Mouse (Mus musculus): Measurements from ENCODE around the gene Hmcn2.

Hmcn2 gene

DNA sequence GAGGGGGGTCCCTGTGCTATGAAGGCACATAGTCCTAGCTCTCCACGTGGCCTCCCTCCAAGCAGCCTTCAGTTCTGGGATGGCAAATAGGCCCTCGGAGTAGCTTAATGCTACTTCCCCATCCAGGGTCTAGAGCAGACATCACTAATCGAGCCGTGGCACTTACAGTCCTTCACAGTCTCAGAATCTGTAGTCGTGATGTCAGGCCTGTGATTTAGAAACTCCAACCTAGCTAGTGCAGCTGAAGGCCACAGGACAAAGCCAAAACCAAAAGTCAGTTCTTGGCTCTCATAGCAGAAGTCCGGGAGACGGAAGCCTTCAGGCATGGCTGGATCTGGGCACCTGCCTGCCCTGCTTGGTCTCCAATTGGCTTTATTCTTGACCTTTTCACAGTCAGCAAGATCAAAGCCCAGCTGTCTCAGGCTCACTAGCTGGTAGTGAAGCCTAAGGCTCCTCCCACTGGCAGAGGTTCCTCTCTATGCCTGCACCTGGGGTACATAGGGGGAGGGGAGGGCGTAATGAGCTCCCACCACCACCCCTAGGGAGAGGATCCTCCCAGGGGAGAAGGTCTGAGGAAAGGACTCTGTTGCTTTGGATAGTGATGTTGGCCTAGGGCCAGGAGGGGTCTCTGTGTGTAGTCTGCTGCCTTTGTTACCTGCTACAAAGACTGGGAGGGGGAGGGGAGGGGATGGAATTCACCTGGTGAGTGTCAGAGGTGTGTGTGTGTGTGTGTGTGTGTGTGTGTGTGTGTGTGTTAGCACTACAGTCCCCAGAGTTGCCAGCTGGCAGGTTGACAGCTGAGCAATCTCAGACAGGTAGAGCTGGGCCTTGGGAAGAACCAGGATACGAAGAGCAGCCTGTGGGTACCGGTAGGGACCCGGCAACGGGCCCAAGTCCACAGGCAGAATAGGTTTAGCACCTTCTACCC is 163.3 kb downstream of the Hmcn2 start:
- no peak for DNase-seq (ENCODE audit: low read depth, low spot score)

DNA sequence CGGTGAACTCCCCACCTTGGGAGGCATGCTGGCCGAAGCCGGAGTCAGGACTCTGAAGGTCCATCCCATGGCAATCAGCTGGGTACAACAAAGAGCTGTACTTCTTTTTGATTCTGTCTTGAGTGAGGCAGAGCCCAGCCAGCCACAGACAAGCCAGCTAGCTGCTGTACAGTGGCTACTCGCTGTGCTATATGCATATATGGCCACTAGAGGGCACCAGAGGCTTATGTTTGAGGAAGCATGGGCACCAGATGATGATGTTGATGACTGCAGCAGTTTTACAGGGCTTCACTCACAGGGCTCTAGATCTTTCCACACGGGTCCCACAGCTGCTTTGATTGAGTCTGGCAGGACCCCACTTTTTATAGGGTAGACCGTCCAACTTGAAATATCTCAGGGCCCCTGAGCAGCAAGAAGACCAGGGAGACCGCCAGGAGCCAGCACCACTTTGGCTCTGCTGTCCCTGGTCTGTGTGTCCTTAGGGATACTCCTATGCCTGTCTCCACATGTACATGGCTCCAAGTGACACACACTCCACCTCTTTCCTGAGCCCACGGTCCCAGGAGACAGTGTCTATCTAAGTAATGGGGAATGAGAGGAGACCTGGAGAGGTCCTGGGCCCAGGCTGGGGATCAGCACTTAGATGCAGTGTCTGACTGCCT is 168.8 kb downstream of the Hmcn2 start:
- DNase-seq (ENCODE audit: low read depth, low spot score) = peak; percentile 49

DNA sequence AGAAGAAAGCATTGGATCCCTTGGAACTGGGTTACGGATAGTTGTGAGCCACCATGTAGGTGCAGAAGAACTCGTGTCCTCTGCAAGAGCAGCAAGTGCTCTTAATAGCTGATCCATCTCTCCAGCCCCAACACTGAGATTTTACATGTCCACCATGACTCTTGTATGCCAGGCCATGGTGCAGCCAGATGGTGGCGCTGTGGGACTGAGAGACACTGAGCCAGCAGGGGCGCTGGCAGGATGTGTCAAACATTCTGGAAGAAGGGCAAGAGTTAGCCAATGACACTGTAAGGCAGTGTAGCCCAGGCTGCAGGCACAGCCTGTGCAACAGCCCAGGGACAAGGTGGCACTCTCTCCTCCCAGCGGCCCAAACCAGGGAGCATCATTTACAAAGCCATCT is 170.0 kb downstream of the Hmcn2 start:
- DNase-seq (ENCODE audit: low read depth, low spot score) = no peak

DNA sequence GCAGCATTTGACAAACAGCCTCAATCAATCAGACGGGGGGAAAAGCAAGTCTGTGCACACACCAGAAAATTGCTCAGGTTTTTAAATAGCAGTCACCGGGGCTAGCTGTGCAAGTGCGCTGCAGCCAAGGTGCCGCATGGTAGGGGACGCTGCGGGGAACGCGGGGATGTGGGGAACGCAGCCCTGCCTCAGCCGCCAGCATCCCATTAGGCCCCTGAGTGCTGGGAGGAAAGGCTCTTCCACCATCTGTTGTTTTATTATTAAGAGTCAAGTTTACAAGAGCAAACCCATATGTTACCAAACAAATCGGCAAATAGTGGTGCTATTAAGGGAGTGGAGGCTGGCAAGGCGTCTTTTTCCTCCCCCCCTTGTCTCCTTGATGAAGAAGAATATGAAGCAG is 175.0 kb downstream of the Hmcn2 start:
- DNase-seq (ENCODE audit: low read depth, low spot score) = no peak

DNA sequence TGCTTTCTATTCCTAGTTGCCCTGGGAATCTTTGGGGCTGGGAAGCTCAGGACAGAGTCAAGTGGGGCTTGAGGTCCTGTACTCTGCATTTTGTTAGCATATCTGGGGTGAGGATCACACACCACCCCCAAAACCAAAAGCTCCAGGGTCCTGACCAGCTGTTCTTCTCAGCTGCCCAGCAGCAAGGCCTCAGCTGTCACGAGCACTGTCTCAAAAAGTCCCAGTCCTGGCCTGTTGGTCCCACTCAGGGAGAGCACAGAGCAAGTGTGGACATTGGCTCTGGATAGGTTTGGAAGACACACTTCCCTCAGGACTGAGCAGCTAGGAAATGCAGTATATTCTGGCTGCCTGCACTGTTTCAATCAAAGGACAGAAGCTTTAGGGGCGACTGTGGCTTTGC is 176.3 kb downstream of the Hmcn2 start:
- no peak for DNase-seq (ENCODE audit: low read depth, low spot score)

DNA sequence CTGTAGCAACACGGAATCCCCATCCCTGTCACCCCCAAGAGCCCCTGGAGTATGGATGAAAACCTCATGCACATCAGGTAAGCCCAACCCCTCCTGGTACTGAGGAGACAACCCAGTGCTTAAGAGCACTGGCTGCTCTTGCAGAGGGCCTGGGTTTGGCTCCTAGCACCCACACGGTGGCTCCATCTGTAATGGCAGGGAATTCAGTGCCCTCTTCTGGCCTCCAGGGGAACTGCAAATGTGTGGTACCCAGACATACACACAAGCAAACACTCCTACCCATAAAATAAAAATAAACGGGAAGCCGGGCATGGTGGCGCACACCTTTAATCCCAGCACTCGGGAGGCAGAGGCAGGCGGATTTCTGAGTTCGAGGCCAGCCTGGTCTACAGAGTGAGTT is 178.1 kb downstream of the Hmcn2 start:
- DNase-seq (ENCODE audit: low read depth, low spot score) = no peak

DNA sequence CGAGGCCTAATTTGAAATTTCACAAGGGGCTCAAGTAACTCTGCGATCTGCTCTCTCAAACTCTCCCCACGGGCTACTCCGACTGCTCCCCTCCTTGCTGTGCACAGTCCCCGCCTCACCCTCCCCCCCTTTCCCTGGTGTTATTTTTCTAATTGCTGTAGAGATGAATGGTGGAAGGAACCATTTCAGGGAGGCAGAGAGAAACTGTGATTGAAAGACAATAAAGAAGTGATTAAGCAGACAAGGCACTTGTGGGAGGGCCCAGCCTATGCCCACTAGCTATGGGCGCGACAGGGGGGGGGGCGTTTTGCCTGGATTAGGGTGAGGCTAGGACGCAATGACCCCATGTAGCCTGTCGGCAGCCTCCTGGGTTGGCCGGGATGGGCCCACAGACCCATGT is 179.0 kb downstream of the Hmcn2 start:
- no peak for DNase-seq (ENCODE audit: low read depth, low spot score)

DNA sequence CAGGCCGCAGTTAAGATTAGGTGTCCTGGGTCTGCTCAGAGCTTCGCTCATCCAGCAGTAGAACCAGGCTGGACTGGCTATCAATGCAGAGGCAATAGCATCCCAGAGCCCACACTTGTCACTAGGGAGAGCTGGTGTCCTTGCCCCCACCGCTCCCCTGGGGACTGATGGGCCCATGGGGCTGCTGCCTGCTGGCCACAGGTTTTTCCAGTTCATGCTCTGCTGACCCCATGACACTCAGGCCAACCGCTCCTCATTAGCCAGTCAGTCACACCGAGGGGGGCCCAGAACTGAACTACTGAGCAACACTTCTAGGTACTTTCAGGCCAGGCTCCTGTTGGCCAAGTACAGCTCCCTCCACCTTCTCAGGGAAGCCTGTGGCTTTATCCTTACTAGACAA is 180.1 kb downstream of the Hmcn2 start:
- no peak for DNase-seq (ENCODE audit: low read depth, low spot score)

DNA sequence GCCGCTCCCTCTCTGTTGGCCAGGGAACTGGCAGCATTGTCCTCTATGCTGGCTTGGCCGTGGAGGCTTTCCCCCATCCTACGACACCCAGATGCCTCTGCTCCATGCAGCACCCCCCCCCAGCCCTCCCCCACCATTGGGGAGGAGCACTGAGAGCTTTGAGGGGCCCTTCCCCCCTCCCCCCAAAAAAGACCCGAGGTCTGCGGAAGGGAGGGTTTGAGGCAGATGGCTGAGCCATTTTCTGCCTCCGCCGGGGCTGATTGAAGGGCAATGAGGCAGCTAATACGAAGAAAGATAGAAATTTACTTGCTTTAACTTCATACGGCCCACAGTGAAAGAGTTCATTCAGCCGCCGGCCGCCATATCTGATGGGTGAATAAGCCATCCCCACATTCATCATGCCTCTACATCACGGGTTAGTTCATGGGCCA is 180.8 kb downstream of the Hmcn2 start:
- DNase-seq (ENCODE audit: low read depth, low spot score) = no peak

DNA sequence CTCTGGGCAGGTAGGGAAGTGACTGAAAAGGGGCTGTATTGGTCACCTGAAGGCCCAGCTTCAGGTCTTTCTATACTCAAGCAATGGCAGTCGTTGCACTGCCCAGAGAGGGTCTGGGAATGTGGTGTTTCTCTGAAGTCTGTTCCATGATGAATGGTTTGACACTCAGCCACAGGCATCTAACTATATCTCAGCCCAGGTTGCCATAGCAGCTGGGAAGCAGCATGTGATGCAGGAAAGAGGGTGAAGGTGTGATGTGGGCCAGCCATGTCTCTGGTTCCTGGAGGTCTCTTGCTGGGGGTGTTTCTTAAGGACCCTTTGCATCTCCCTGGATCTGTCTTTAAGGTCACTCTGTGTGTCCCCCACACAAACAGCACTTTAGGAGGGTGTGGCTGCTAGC is 181.9 kb downstream of the Hmcn2 start:
- DNase-seq (ENCODE audit: low read depth, low spot score) = peak; percentile 23

DNA sequence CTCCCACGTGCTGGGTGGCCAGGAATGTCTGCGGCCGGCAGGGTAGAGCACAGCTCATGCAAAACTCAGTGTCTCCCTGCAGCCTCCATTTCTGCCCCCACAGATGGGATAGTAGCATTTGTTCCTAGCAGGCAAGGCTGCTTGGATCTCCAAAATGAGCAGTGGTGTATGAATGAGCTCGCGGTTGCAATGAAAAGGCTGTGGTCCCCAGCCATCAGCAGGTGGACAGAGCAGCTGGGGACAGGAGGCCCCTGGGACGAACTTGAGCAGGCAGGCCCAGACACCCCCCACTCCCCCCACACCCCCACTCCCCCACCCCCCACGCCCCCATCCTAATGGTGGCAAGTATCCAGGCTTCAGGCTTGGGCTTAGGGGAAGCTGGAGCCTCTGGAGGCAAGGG is 182.9 kb downstream of the Hmcn2 start:
- no peak for DNase-seq (ENCODE audit: low read depth, low spot score)

DNA sequence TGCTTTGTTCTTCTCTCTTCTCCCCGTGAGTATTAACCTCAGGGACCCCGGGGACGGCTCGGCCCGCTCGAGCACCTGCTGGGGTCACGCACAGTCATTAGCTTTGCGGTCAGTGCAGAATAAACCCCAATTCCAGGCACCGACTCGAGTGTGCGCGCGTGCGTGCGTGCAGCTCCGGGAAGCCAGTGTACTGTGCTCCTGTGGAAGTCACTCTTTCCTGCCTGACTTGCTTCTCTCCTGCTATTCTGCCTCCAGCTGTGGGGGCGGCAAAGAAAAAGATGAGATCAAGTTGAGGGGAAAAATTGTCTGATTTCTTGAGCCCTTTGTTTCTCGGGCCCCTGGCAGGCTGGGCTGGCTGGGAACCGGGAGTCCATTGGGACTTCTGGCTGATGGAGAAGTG is 183.4 kb downstream of the Hmcn2 start:
- no peak for DNase-seq (ENCODE audit: low read depth, low spot score)

DNA sequence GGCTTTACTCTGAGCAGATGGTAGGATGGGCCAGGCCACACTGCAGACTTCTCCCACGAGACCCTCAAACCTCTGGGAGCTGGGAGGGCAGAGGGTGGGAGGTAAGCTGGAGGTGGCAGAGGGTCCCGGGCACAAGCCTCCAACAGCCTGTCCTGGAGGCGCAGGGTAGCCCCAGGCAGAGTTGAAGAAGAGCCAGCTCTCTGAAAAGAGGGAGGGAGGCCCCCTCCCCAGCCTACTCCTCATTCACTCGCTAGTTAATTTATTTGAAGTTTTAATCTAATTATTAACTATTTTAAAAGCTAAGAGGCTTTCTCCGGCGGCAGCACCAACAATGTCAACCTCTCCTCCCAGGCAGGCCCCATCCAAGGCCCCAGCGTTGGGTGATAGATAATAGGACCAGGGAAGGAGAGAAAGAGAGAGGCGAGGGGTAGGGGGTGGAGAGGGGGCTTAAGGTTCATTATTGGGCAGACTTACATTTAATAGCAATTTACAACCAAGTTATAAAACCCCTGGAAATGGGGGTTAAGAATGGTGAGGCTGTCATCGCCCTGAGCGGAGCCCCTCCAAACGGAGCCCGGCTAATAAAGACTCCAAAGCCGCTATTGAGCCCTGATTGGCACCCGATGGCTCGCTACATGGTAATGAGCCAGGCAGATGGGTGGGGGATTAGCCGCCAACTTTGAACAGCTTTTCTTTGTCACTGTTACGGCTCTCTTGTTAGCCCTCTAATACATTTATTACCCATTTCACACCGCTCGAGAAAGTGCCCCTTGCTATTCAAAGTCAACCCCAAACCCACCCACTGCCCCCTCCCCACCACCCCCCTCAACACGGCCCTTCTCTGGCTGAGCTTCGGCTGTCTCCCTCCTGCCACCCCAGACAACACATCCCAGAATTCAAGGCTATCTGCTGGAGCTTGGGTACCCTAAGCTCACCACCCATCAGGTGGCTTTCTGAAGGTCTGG is 185.4 kb downstream of the Hmcn2 start:
- no peak for DNase-seq (ENCODE audit: low read depth, low spot score)

DNA sequence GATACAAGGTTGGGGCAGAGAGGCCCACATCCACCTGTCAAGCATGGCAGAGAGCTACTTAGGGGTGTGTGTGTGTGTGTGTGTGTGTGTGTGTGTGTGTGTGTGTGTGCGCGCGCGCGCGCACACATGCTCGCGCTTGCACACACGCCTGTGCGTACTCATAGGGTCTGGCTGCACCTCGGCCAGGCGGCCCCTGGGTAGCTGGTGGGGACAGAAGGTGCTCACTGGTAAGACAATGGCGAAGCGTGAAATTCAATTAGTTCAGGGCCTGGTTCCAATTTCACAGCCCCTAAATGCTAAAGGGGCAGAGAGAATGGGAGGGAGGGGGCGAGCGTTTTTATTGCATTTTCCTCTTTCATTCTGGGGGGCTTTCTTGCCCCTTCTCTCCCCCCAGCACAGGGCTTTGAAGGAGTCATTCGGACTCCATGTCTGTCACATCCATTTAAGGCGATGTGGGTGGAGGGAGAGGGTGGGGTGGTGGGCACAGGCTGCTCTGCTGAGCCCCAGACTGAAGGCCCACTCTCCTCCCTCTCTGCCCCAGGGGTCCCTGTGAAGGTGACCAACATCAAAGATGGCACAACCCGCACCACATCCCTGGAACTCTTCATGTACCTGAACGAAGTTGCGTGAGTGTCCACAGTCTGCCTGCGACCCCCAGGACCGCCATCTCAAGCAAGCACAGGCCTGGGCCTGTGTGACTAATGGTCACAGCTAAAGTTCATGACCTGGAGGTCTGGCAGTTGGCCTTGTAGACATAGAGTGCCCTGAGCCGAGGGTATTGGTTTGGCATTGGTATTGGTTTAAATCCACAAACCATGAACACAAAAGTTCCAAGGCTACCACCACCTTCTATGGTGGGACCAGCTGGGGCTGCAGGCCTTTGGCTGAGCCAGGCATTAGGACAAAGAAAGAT is 186.3 kb downstream of the Hmcn2 start:
- no peak for DNase-seq (ENCODE audit: low read depth, low spot score)

DNA sequence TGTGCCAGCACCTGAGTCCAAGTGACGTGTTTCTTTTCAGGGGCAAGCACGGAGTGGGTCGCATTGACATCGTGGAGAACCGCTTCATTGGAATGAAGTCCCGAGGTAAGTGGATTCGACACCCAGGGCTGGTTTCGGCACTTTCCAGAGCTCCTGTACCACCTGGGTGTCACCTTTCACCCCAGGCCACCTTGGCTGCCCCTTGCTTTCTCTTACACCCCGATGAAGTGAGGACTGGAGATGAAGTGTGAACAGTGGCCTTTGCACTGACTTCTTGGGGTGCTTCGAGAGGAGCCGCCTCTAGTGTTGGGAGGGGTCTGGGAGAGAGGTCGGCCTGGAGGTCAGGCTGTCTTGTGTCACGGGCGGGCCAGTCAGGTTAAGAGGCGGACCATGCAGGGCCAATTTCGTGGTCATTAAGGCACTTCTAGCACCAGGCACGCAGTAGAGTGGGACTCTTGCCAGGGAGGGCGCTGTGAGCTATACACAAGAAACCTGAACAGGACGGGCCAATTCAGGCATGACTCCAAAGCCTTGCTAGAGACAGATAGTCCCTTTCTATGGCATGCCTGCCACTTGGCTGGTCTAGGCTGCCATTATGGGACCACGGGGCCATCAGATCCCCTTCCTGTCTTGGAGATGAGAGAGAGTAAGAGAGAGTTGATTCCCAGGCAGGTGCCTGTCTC is 187.4 kb downstream of the Hmcn2 start:
- DNase-seq (ENCODE audit: low read depth, low spot score) = no peak

DNA sequence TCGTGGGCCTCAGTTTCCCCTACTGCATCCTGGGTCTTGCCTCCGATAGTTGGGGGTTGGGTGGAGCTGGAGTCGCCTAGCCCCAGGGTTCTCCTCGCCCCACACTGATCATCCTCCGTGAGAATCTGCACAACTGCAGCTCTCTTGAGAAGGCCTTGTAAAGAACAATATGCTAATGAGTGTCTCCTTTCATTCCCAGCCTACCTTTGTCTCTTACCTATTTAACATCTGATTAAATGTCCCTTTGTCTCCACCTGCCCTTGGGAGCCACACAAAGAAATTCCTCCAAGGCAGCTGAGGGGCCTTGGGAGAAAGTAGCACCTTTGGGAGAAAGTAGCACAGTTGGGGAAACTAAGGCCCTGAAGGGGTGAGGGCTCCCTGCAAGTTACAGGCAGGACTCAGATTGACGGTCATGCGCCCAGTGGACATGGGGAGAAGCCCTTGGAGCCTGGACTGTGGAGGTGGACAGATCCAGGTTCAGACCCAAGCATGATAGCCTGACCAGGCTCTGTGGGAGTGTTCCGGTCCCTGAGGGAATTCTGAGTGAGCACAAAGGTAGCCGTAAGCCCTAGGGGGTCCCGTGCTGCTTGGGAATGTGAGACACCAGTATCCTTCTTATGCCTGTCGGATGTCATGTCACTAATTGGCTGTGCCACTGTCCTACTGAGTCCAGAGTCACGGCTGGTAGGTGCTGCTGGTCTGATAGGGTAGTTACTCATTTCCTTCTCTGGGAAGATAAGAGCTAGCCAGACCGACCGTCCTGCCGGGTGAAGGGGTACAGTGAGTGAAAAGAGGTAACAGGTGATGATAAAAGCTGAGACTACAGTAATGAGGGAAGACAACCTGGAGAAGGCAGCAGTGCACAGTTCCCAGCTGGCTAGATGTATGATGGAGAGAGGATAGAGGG is 188.7 kb downstream of the Hmcn2 start:
- DNase-seq (ENCODE audit: low read depth, low spot score) = no peak

DNA sequence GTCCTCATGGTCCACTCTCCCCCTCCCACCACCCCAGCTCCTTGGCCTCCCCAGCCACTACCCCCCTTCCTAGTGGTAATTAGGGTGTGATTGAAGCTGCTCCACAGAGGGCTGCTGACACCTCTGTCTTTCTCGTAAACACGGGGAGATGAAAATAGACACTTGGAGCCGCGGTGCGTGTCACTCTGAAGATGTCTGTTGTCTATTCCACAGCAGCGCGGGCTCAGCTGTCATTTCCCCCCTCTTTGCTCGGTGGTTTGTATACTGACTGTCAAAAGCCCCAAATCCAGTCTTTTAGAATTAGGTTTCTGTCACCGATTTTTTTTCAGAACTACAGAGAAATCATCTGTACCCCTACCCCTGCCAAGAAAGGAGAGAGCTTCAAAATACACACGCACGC is 191.3 kb downstream of the Hmcn2 start:
- DNase-seq (ENCODE audit: low read depth, low spot score) = no peak

DNA sequence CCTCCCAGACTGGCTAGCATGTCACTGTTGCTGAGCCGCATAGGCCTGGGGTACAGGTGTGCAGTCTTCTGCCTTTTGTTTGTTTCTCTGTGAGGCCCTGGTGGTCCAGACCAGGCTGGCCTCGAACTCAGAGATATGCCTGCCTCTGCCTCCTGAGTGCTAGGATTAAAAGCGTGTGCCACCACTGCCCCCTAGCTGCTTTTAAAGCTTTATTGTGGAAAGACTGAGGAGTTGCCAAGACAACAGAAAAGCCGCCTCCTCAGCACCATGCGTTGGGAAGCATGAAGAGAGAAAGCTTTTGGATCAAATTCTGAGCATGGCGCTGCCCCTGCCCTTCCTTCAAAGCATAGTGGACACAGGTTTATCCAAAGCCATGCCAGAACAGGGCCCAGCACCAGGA is 194.6 kb downstream of the Hmcn2 start:
- DNase-seq (ENCODE audit: low read depth, low spot score) = no peak
